Mouse (Mus musculus): ENCODE results near the gene Abat. TPM values are rescaled to one million over a fixed set of nuclear protein-coding genes. Genes with fewer than 3 reads are reported as not detected.
"Not testable (repeated sequence)": the region's sequence is repeated elsewhere in the genome, so short reads cannot be mapped to it uniquely, and the experiment has no call there.

Gene Abat
- polyA plus RNA-seq, 1 experiment from 2014 or later, result 46.2 TPM

DNA sequence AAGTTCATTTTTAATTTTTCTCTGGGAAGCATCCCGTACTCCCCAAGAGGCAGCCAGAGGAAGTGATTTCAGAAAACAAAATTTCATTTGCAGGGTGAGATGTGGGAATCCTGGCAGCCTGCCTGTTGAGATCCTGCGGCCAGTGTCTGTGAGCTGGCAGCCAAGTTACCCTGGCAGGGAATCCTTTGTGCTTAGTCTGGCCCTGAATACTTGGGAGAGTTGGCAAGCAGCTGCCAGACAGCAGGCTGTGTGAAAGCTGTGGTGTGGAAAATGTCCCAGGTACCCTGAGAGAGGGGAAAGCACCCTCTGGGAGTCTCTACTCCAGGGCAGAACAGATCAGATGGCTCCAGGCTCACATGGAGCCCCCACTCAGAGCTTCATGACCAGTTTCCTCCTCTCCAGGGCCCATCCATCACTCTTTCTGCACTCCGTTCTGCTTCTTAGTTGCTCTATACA lies 27.7 kb downstream of the Abat start:
- no peaks in the 10 kb centered on the region for H3K36me3 ChIP-seq (ENCODE audit: control insufficient read depth, insufficient read depth)
- H3K4me3 ChIP-seq (ENCODE audit: low read depth, low read length), result no peak overlapping the region
- no peak for ATAC-seq (ENCODE audit: low read depth)
- WGBS (ENCODE audit: insufficient replicate concordance), result 56% methylated on average over 3 of the region's 3 CpGs
- no peaks in the 10 kb centered on the region for H3K9me3 ChIP-seq (replicated peaks; ENCODE audit: control insufficient read depth, low read length)
- H3K9ac ChIP-seq (ENCODE audit: low read depth, low read length), result no peak overlapping the region
- no peaks in the 10 kb centered on the region for H3K4me1 ChIP-seq (ENCODE audit: control insufficient read depth, low read depth, low read length)
- no peaks in the 10 kb centered on the region for H3K27me3 ChIP-seq (ENCODE audit: control insufficient read depth, insufficient read depth, low read depth, low read length)
- H3K4me2 ChIP-seq (ENCODE audit: low read depth, low read length), result no peak overlapping the region
- H3K27ac ChIP-seq (ENCODE audit: low read length), result no peak overlapping the region

GRCm38 (mm10) chr16:8547836-8548235 lies 34.6 kb downstream of the Abat start:
- no peak overlapping the region for H3K4me3 ChIP-seq (ENCODE audit: low read depth, low read length)
- no peak overlapping the region for H3K27ac ChIP-seq (ENCODE audit: low read length)
- ATAC-seq (ENCODE audit: low read depth), result no peak
- no peaks in the 10 kb centered on the region for H3K36me3 ChIP-seq (ENCODE audit: control insufficient read depth, insufficient read depth)
- H3K4me2 ChIP-seq (ENCODE audit: low read depth, low read length), result no peak overlapping the region
- H3K9me3 ChIP-seq (replicated peaks; ENCODE audit: control insufficient read depth, low read length), result no peaks in the 10 kb centered on the region; the same call in 1 of the 2 replicates
- H3K4me1 ChIP-seq (ENCODE audit: control insufficient read depth, low read depth, low read length), result no peaks in the 10 kb centered on the region
- WGBS (ENCODE audit: insufficient replicate concordance), result 61% methylated on average over 2 of the region's 2 CpGs
- no peaks in the 10 kb centered on the region for H3K27me3 ChIP-seq (ENCODE audit: control insufficient read depth, insufficient read depth, low read depth, low read length)
- no peak overlapping the region for H3K9ac ChIP-seq (ENCODE audit: low read depth, low read length)

GRCm38 (mm10) chr16:8549506-8549905 lies 36.3 kb downstream of the Abat start:
- Histone ChIP-seq H3K36me3 (ENCODE audit: control insufficient read depth, insufficient read depth) (no peaks in the 10 kb centered on the region), H3K27ac (ENCODE audit: low read length) (no peak overlapping the region)
- 58% methylated on average over 9 of the region's 9 CpGs for WGBS (ENCODE audit: insufficient replicate concordance)

GRCm38 (mm10) chr16:8554351-8554750 lies 41.1 kb downstream of the Abat start:
- no peaks in the 10 kb centered on the region; the same call in 1 of the 2 replicates for H3K9me3 ChIP-seq (replicated peaks; ENCODE audit: control insufficient read depth, low read length)
- H3K4me3 ChIP-seq (ENCODE audit: low read depth, low read length), result no peak overlapping the region
- ATAC-seq (ENCODE audit: low read depth), result no peak
- H3K4me2 ChIP-seq (ENCODE audit: low read depth, low read length), result no peak overlapping the region
- WGBS (ENCODE audit: insufficient replicate concordance), result 49% methylated on average over 3 of the region's 3 CpGs
- H3K27ac ChIP-seq (ENCODE audit: low read length), result no peak overlapping the region
- no peak overlapping the region for H3K9ac ChIP-seq (ENCODE audit: low read depth, low read length)
- no peaks in the 10 kb centered on the region for H3K27me3 ChIP-seq (ENCODE audit: control insufficient read depth, insufficient read depth, low read depth, low read length)
- no peaks in the 10 kb centered on the region for H3K36me3 ChIP-seq (ENCODE audit: control insufficient read depth, insufficient read depth)
- H3K4me1 ChIP-seq (ENCODE audit: control insufficient read depth, low read depth, low read length), result no peaks in the 10 kb centered on the region

More at GRCm38 (mm10) chr16:8549506-8549905, 36.3 kb downstream of the Abat start:
- Histone ChIP-seq H3K4me2 (ENCODE audit: low read depth, low read length) (no peak overlapping the region), H3K4me1 (ENCODE audit: control insufficient read depth, low read depth, low read length) (no peaks in the 10 kb centered on the region), H3K4me3 (ENCODE audit: low read depth, low read length) (no peak overlapping the region), H3K9ac (ENCODE audit: low read depth, low read length) (no peak overlapping the region), H3K27me3 (ENCODE audit: control insufficient read depth, insufficient read depth, low read depth, low read length) (no peaks in the 10 kb centered on the region), H3K9me3 (replicated peaks; ENCODE audit: control insufficient read depth, low read length) (no peaks in the 10 kb centered on the region; the same call in 1 of the 2 replicates)
- no peak for ATAC-seq (ENCODE audit: low read depth)

DNA sequence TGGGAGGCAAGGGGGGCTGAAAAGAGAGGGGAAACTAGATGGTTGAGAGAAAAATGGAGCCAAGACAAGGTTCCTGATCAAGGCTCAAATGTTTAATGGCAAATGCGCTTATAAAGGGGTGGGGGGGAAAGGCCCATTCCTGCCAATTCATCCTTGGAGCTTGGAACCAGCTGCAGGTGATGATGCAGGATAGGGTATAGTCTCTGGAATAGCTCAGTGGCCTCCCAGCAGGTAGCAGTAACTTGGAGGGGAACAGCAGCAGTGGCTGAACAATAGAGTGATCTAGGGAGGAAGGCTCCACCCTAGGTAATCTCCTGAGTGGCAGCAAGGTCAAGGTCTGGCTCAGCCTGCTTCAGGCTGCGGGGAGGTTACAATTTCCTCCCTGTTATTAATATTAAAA lies 41.5 kb downstream of the Abat start:
- not testable (repeated sequence) for H3K27me3 ChIP-seq (ENCODE audit: control insufficient read depth, insufficient read depth, low read depth, low read length); H3K9ac ChIP-seq (ENCODE audit: low read depth, low read length); H3K27ac ChIP-seq (ENCODE audit: low read length); H3K4me2 ChIP-seq (ENCODE audit: low read depth, low read length); H3K36me3 ChIP-seq (ENCODE audit: control insufficient read depth, insufficient read depth); ATAC-seq (ENCODE audit: low read depth); H3K4me1 ChIP-seq (ENCODE audit: control insufficient read depth, low read depth, low read length); H3K9me3 ChIP-seq (replicated peaks; ENCODE audit: control insufficient read depth, low read length); H3K4me3 ChIP-seq (ENCODE audit: low read depth, low read length)
- 58% methylated on average over 2 of the region's 2 CpGs for WGBS (ENCODE audit: insufficient replicate concordance)

DNA sequence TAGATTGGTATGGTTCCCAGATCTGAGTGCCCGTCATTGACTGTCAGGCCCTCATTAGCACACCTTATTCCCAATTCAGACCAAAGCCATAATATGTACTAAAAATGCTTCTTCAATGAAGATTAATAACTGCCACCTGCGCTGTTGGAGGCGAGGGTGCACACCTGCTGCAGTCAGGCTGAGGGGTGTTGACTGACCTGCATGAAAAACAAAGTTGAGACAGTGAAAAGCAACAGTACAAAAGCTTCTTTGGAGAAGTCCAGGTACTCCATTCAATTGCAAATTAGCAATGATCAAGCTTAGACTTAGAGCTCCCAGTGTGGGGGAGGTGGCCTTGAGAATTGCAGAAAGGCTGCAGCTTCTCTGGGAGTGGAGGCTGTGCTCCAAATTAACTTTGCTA lies 42.1 kb downstream of the Abat start:
- not testable (repeated sequence) for H3K4me1 ChIP-seq (ENCODE audit: control insufficient read depth, low read depth, low read length); H3K4me3 ChIP-seq (ENCODE audit: low read depth, low read length); H3K4me2 ChIP-seq (ENCODE audit: low read depth, low read length); ATAC-seq (ENCODE audit: low read depth); H3K9ac ChIP-seq (ENCODE audit: low read depth, low read length); H3K27me3 ChIP-seq (ENCODE audit: control insufficient read depth, insufficient read depth, low read depth, low read length); H3K27ac ChIP-seq (ENCODE audit: low read length); H3K9me3 ChIP-seq (replicated peaks; ENCODE audit: control insufficient read depth, low read length); H3K36me3 ChIP-seq (ENCODE audit: control insufficient read depth, insufficient read depth)
- 49% methylated on average over 3 of the region's 3 CpGs for WGBS (ENCODE audit: insufficient replicate concordance)

DNA sequence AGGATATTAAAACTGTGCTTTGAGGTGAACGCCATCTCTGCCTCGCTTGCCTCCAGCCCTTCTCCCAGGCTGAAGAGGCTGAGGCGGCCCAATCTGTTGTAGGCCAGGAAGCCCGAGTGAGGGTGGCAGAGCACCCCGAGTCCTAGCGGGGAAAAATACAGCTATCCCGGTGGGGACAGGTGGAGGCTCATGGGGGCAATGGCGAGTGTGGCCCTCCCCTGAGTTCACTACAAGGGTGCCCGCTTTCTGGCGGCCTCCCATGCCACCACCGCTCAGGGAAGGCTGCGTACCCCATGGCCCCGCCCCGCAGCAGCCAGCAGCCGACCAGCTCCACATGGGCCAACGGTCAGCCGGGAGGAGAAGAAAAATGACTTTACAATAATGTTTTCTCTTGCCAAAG lies 46.9 kb downstream of the Abat start:
- Histone ChIP-seq H3K4me2 (ENCODE audit: low read depth, low read length) (no peak overlapping the region), H3K4me1 (ENCODE audit: control insufficient read depth, low read depth, low read length) (no peaks in the 10 kb centered on the region), H3K27me3 (ENCODE audit: control insufficient read depth, insufficient read depth, low read depth, low read length) (no peaks in the 10 kb centered on the region), H3K9ac (ENCODE audit: low read depth, low read length) (no peak overlapping the region), H3K27ac (ENCODE audit: low read length) (no peak overlapping the region), H3K36me3 (ENCODE audit: control insufficient read depth, insufficient read depth) (no peaks in the 10 kb centered on the region), H3K9me3 (replicated peaks; ENCODE audit: control insufficient read depth, low read length) (peaks cover 3% of the 10 kb centered on the region; the same call in 1 of the 2 replicates), H3K4me3 (ENCODE audit: low read depth, low read length) (no peak overlapping the region)
- no peak for ATAC-seq (ENCODE audit: low read depth)
- 74% methylated on average over 17 of the region's 17 CpGs for WGBS (ENCODE audit: insufficient replicate concordance)

DNA sequence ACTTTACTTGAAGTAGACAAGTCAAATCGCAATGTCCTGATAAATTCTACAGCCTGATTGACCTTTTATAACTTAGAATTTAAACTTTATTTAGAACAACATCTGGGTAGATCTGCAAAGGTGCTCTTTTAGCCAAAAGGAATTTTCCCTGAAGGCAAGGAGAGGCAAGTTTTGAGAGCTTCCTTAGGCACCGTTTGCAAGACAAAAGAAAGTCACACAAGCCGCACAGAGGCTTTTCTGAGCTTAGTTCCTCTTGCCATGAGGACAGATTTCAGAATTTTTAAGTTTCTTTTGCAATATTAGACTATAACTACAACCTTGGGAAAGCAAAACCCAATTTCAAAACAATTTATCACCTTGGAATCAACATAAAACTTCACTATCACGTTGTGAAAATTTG lies 47.9 kb downstream of the Abat start:
- not testable (repeated sequence) for H3K4me2 ChIP-seq (ENCODE audit: low read depth, low read length); H3K4me1 ChIP-seq (ENCODE audit: control insufficient read depth, low read depth, low read length); H3K36me3 ChIP-seq (ENCODE audit: control insufficient read depth, insufficient read depth); ATAC-seq (ENCODE audit: low read depth); H3K9me3 ChIP-seq (replicated peaks; ENCODE audit: control insufficient read depth, low read length); H3K4me3 ChIP-seq (ENCODE audit: low read depth, low read length); H3K27me3 ChIP-seq (ENCODE audit: control insufficient read depth, insufficient read depth, low read depth, low read length); H3K9ac ChIP-seq (ENCODE audit: low read depth, low read length); H3K27ac ChIP-seq (ENCODE audit: low read length)
- WGBS (ENCODE audit: insufficient replicate concordance), result 44% methylated on average over 4 of the region's 4 CpGs

GRCm38 (mm10) chr16:8561856-8562255 lies 48.6 kb downstream of the Abat start:
- H3K4me1 ChIP-seq (ENCODE audit: control insufficient read depth, low read depth, low read length); H3K36me3 ChIP-seq (ENCODE audit: control insufficient read depth, insufficient read depth); H3K9ac ChIP-seq (ENCODE audit: low read depth, low read length); H3K4me2 ChIP-seq (ENCODE audit: low read depth, low read length); ATAC-seq (ENCODE audit: low read depth); H3K4me3 ChIP-seq (ENCODE audit: low read depth, low read length); H3K27me3 ChIP-seq (ENCODE audit: control insufficient read depth, insufficient read depth, low read depth, low read length); H3K9me3 ChIP-seq (replicated peaks; ENCODE audit: control insufficient read depth, low read length); H3K27ac ChIP-seq (ENCODE audit: low read length): not testable (repeated sequence)
- WGBS (ENCODE audit: insufficient replicate concordance), result 32% methylated on average over 4 of the region's 4 CpGs

Measured in liver, embryonic 16.5 days (tissue).